Mouse (Mus musculus): Measurements from ENCODE around the gene Camta1.

Gene Camta1

DNA sequence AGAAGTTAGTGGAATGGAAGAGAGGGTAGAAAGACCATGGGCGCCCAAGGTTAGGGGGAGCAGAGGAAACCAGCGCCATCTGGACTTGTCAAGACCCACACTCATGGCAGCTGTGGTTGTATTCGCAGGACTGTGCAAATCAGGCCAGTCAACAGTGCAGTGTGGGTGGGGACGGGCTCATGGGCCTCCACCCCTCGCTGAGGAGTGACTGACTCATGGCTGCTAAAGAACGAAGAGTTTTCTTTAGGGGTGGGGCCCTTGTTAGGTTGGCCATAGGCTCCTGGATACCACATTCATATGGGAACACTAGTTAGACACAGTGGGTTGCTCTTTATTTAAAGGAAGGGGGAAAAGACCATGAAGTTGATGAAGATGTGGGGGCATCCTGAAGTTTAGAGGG lies 383.7 kb downstream of the Camta1 start:
- in situ Hi-C loops (cut with MboI; ENCODE audit: low sequenced_read_pairs): no loop called here

DNA sequence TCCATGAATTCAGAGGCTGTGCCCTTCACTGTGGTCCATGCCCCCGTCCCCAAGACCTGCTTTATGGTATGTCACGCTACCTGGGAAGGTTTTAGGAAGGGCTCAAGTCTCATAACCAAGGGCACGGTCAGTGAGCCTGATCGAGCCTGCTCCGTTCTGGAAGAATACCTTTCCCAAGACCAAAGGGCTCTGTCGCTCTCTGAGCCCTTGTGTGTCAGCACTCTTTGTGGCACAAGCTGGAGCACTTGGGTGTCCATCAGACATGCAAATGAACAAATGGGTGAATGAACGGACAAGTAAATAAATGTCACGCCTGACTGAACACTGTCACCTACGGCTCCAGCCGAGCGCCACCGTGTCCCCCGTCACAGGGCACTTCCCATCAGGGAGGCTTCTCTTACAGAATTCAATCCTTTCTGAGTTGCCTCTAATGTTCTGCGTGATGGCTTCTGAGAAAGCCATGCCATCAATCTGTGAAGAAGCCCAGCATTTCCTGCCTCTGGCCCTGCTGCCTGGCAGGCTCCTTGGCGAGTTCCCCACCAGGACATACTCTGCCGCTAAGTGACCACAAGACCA lies 386.7 kb downstream of the Camta1 start:
- in situ Hi-C loops (cut with MboI; ENCODE audit: low sequenced_read_pairs): no loop called here

DNA sequence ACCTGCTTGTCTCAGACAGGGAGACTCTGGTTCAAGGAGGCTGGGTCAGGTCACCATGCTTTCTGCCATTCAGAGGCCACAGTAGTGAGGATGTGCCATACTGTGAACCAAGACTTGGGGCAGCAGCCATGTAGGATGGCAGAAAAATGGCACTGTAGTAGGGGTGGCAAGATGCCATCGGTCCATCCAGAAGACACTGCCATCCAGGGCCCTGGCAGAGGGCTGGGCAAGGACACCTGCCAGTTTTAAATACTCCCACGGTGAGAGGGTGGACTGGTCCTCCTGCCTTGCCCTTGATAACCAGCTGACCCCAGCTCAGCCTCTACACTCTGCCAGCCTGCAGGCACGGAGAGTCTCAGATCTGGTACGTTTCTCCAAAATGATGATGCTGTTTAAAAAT lies 389.8 kb downstream of the Camta1 start:
- in situ Hi-C loops (cut with MboI; ENCODE audit: low sequenced_read_pairs): no loop called here

DNA sequence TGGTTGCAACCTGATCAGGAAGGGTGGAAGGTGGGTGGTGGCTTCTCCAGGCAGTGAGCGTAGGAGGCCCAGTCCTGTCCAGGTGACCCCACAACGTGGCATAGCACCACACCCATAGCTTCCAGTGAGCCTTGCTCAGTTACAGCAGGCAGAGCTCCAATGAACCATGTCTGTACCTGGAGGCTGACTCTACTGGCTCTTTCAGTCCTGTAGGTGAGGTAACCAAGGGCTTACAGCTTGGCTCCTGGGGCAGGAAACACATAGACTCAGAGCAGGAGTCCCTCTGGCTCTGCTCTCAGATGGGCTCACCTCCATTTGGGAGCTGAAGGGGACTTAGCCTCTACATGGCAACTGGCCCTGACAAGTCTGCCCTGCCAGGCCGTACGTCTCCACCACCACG lies 393.3 kb downstream of the Camta1 start:
- in situ Hi-C loops (cut with MboI; ENCODE audit: low sequenced_read_pairs): no loop called here

DNA sequence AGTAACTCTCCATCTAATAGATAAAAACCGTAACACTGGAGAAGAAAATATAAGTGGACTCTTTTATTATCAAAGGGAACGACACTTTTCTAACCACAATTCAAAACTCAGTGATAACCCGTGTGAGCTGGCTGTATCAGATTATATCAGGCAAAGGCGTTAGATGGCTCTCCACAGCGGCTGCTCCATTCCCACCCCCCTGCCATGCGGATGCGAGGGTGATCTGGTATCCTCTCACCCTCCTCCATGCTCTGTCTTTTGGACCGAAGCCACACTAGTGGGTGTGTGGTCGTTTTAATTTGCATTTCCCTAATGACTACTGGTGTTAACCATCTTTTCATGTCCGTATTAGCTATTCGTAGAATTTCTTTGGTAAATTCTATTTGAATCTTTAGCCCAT lies 403.0 kb downstream of the Camta1 start:
- in situ Hi-C loops (cut with MboI; ENCODE audit: low sequenced_read_pairs): no loop called here

DNA sequence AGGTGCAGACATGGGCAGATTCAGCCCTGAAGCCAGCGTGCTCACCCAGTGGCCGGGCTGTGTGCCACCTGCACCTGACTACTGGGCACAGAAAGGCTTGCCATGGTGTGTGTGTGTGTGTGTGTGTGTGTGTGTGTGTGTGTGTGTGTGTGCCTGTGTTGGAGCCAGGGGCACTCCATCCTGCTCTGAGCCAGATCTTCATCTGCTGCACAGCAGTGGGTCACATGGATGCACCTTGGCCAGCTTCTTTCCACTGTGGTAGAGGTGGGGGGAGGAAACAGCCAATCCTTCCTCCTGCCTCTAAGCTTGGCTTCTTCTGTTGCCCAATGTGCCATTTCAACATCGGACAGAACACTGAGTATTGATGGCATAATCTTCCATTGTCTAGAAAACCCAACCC lies 407.1 kb downstream of the Camta1 start:
- in situ Hi-C loops (cut with MboI; ENCODE audit: low sequenced_read_pairs): no loop called here

DNA sequence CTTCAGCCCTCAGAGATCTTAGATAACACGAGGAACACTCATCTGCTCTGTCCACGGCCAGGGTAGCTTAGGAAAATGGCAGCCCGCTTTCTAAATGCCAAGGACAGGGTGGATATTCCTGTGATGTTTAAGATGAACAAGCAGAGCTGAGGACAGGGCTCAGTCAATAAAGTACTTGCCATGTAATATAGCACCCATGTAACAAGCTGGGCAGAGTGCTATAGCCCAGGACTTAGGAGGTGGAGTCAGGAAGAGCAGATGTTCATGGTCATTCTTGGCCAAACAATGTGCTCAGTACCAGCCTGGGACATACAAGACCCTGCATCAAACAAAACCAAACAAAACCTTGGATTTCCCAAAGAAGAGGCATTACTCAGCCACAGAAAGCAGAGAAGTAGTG lies 407.6 kb downstream of the Camta1 start:
- in situ Hi-C loops (cut with MboI; ENCODE audit: low sequenced_read_pairs): no loop called here

DNA sequence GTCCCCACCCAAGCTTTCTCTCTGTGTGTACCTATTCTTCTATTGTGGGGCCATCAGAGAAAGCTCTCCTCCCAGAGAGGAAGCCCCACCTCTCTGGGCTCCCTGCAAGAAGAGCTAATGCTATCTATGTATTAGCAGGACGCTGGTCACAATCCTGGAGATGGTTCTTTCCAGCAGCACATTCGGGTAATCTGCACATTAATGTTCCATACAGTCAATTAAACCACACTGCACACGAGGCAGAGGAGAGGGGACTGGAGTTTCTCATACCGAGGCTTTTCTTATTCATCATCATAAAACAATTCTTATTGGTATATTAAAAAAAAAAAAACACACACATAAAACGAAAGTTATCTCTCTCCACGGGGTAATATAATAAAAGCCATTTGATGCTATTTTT lies 409.8 kb downstream of the Camta1 start:
- in situ Hi-C loops (cut with MboI; ENCODE audit: low sequenced_read_pairs): no loop called here

DNA sequence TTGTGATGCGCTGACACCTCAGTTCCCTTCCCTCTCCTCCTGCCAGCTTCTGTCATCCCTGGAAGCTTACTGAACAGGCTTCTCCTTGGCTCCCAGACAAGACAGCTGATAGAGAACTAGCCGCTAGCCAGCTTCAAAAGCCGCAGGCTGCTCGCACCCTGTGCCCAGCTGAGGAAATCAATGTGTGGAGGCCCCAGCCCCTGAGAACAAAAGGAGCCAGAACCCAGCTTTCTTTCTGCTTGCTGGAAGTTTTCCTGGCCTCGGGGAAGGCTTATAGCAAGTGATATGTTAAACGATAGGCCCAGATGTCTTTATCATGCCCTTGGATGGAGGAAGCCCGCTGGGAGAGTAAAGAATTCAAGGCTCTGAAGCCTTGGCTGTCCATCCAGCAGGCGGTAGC lies 411.7 kb downstream of the Camta1 start:
- in situ Hi-C loops (cut with MboI; ENCODE audit: low sequenced_read_pairs): no loop called here

DNA sequence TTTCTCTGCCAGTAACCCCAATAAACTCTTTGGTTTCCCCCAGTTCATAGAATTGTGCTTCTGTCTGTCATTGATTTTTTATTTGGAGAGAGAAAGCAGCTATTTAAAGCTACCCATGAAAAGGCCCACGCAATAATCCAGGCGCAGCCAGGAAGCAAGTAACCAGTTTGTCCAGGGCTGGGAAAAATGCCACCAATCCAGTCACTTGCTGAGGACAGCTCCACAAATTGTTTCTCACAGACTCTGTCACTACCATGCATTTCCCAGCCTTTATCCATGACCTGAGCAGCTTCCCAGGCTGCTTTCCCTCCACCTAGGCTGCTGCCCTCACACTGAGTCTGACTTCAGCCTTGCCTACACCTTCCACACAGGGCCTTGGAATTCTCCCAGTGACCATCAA lies 413.3 kb downstream of the Camta1 start:
- in situ Hi-C loops (cut with MboI; ENCODE audit: low sequenced_read_pairs): no loop called here

DNA sequence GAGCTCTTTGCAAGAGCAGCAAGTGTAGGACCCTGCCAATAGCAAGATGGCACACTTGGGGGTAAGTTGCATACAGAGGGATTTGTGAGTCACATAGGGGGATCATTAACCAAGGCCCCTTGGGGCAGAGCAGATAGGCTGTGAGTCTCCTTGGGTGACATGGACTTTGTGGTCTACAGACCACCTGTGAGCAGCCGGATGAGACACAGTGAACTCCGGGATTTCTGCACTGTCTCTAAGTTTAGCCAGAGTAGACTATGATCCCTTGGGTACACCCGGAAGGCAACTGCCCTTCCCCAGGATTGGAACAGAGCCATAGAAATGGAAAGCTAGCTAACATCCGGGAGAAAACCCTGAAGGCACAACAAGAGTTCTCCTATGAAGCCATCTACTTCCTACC lies 417.0 kb downstream of the Camta1 start:
- in situ Hi-C loops (cut with MboI; ENCODE audit: low sequenced_read_pairs): no loop called here

DNA sequence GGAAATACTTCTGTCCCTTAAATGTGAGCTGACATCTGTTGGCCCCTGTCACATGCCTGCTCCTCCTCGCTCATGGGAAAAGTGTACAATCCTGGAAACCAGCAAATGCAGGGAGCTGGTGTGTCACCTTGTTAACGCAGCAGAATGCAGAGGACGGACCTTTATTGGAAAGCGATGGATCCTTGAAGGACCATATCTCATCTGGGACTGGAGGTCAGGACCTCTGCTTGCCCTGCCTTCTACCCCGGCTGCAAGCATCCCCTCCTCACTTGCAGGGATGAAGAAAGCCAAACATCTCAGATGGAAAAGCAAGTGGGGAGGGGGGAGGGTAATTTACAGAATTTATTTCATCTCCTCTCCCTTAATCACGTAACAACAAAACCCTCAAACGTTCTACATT lies 423.1 kb downstream of the Camta1 start:
- in situ Hi-C loops (cut with MboI; ENCODE audit: low sequenced_read_pairs): no loop called here

DNA sequence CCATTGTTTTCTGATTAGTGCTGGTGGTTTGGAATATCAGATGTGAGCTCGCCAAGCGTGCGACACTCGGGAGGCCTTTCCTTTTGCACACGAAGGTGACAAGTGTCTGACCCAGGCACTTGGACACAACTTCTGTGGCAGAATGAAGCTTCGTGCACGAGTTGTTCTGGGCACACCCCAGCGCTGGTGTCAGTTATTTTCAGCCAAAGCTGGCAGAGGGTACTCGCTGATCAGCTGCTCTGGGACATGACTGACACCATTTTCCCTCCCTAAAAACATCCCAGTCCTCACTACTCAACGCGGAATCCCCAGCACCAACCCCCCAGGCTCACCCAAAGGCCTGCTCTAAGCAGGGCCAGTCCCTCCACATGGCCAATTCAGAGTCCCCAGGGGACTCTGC lies 423.8 kb downstream of the Camta1 start:
- in situ Hi-C loops (cut with MboI; ENCODE audit: low sequenced_read_pairs): no loop called here

DNA sequence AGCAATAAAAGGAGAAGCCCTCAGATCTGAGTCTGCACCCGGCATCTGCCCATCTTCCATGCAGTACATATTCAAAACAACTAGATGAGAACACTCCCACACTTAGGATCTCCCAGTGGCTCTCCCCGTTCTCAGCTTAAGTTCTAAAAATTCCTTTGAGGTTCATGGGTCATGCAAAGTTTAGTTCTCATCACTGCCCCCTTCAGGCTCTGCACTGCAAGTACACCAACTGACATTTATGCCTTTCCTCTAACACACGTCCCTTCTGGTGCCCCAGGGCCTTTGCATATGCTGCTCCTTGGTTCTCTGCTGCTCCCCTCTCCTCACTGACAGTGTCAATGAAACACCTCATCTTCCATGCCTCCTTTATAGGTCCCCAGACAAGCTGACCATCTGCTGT lies 436.5 kb downstream of the Camta1 start:
- in situ Hi-C loops (cut with MboI; ENCODE audit: low sequenced_read_pairs): no loop called here

DNA sequence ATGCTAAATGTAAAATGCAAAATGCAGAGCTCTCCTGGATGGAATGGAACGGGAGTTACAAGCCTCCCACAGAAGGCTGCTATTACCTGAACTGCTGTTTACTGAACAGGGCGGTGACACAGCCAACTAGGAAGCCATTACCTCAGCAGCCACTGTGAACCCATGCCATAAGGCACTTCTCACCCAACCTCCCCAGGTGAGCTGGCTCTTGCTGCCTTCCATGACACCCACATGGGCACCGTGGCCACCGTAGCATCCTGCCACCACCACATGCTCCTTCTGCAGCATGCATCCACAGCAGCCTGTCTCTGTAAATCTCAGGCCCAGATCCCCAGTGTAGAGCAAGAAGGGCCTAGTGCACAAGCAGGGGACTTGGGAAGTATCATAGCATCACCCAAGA lies 438.8 kb downstream of the Camta1 start:
- in situ Hi-C loops (cut with MboI; ENCODE audit: low sequenced_read_pairs): no loop called here

DNA sequence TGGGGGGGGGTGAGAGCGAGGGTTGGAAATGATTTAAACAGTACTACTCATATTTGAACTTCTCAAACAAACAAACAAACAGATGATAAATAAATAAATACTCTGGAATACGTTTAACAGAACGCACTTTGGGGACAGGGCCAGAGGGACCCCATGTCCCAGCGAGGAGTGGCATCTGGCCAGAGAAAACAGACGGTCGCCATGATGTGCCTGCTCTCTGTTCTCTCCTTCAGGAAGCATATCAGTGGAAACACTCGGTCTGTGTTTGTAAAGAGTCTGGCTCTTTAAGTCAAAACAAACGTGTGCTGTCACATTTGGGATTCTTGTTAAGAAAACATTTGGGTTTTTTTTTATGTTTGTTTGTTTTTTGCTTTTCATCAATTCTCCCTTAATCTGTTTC lies 439.3 kb downstream of the Camta1 start:
- in situ Hi-C loops (cut with MboI; ENCODE audit: low sequenced_read_pairs): no loop called here

DNA sequence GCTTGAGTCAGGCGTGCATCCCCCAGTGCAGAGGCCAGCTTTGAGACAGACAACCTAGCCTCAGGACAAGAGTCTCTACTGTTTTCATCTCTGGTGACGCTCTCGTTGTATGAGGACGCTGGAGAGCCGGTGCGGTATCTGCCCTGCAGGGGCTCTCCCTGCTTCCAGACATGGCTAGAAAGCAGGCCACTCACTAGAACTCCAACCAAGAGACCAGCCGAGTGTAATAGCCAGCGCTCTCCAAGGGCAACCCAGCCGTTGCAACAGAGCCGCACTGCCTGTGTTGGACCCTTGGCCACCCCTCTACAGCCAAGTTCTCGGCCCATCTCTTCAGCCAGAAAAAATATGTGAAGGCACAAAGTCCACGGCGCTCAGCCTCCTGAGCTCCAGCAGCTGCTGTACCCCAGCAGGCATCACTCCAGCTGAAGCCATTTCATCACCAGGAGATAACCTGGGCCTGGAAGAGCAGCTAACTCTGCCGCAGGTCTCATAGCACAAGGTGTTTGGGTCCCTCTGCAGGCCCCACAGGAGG lies 443.3 kb downstream of the Camta1 start:
- in situ Hi-C loops (cut with MboI; ENCODE audit: low sequenced_read_pairs): no loop called here

DNA sequence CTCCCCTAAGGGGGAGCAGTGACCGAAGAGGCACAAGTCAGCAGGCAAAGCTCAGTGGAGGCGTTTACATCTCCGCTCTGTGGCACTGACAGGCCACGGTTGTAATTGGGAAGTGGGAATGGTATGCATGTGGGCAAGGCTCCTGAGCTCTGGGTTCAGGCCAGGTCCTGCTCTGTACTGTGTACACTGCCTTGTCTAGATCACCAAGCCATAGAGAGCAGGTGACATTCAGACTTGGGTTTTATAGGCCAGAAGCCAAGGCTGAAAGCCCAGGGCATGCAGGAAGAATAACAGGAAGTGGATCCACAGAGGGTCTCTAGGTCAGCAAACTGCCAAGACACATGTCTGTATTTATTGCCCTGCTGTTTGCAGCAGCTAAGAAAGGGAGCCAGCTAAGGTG lies 445.9 kb downstream of the Camta1 start:
- in situ Hi-C loops (cut with MboI; ENCODE audit: low sequenced_read_pairs): no loop called here

DNA sequence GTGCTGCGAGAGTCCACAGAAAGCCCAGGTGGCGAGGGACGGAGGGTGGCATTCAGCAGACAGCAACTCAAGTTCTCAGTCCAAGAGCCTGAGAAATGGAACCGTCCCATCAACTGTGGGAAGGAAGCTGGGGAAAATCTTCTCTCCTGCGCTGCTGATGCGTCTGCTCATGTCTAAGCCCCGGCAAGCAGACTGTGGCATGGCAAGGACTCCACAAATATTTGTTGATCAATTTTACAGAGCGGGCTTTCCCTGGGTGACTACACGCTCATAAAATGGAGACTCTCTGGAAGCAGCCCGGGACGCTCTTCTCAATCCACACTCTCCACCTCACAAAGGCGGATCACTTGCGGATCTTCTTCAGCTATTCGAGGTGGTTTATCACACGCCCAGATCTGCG lies 446.3 kb downstream of the Camta1 start:
- in situ Hi-C loops (cut with MboI; ENCODE audit: low sequenced_read_pairs): no loop called here

DNA sequence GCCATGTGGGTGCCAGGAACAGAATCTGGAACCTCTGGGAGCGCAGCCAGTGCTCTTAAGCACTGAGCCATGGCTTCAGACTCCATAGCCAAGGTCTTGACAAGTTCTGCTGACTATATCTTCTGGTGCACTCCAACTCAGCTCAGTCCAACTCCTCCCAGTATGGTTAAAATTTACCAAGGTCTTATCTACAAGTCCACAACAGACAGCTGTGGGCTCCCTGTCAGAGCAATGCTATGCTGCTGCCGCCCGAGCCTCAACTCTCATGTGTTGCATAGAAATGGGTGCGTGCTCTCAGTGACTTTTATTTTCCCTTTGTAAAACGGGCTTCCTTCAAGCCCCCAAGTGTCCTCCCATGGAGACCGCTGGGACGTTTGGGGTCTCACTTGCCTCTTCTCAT lies 446.7 kb downstream of the Camta1 start:
- in situ Hi-C loops (cut with MboI; ENCODE audit: low sequenced_read_pairs): no loop called here

DNA sequence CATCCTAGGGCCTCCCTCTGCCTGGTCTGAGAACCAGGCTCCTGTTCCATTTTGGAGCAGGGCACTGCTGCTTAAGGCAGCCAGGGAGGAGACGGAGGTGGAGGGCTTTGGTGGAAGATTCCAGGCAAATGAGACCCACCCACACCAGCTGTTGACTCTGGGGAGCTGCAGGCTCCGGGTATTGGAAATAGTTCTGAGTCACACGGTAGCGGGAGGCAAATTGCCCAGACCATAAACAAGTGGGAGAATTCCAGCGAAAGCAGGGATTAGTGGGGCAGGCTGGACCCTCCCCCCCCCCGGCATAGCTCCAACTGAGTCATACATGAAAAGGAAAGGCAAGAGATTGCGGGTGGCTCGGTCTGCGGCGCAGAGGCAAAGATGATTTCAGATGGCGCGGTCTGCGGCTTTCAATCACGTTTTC lies 450.0 kb downstream of the Camta1 start:
- in situ Hi-C loops (cut with MboI; ENCODE audit: low sequenced_read_pairs): no loop called here

DNA sequence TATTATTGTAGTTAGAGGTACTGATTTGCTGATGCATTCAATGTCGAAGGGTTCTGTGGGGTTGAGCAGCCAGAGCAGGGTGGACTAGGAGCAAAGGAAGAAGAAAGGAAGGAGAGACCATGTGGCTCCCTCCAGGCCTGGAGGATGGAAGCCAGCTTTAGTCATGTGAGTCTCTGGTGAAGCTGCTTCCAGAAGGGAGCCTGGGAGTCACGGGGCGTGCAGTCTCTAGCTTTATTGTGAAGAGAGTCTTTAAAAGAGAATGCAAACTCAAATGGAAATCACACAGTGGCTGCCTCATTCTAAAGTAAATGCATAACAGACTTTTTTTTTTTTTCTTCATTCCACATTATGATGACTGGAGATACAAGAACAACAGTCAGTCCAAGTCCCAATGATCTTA lies 450.7 kb downstream of the Camta1 start:
- in situ Hi-C loops (cut with MboI; ENCODE audit: low sequenced_read_pairs): no loop called here

DNA sequence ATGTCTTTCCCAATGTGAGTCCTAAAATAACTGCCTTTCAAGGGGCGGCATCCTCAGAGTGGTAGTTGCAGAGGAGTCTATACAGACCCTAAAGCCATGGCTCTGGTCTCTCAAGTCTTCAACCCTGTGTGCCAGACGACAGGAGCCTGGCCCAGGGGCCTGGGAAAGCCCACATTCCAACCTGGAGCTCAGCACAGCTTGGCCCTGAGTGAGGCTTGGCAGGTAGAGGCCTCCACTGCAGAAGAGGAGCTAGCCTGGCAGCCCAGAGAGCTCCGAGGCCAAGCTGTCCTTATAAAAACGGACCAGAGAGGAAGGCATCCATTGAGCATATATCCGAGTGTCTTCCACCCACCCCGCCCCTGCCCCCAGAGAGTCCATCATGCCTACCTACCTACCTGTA lies 452.4 kb downstream of the Camta1 start:
- in situ Hi-C loops (cut with MboI; ENCODE audit: low sequenced_read_pairs): no loop called here
